Mouse (Mus musculus): ENCODE results near the gene 1700030J22Rik. TPM values are rescaled to one million over a fixed set of nuclear protein-coding genes. Genes with fewer than 3 reads are reported as not detected.

The 1700030J22Rik gene
- polyA plus RNA-seq, 1 experiment from 2014 or later, result 5.6 TPM

DNA sequence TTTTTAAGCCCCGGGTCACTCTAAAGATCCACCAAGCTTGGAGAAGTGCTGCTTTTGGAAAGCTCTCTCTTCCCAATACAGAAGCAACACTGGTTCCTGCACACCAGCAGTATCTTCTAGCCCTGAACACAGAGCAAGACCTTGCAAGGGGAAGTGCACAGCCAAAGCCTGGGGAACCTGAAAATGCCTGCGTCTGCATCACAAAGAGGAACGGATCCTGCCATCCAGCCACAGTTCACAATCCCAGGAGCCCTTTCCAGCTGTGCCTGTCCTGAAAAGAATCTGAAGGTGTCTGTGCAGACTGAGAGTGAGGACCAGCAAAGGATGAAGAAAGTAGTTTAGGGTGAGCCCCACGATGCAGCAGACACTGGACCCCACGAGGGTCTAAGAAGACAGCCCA is 3.7 kb downstream of the 1700030J22Rik start:
- no peak overlapping the region; the same call in 1 of the 2 replicates for H3K9ac ChIP-seq (replicated peaks; ENCODE audit: low read length)
- H3K27ac ChIP-seq (replicated peaks; ENCODE audit: low read depth, low read length), result no peak overlapping the region
- ATAC-seq (ENCODE audit: low FRiP score, low TSS enrichment) (no peak), DNase-seq (no peak)
- no peaks in the 10 kb centered on the region for H3K27me3 ChIP-seq (ENCODE audit: control insufficient read depth, insufficient read depth, low read length)
- H3K4me3 ChIP-seq (replicated peaks; ENCODE audit: low read depth, low read length), result no peak overlapping the region
- no peaks in the 10 kb centered on the region for H3K9me3 ChIP-seq (ENCODE audit: control insufficient read depth, low read length)
- no peak overlapping the region for H3K4me2 ChIP-seq (ENCODE audit: low read length)
- H3K36me3 ChIP-seq (ENCODE audit: control insufficient read depth, insufficient read depth, low read length), result 0 out of 2 replicates have a peak, but pooled peaks cover 8% of the 10 kb centered on the region
- H3K4me1 ChIP-seq (ENCODE audit: control insufficient read depth, insufficient read depth, low read length), result peaks cover 7% of the 10 kb centered on the region
- WGBS, result 32% methylated on average over 5 of the region's 5 CpGs

DNA sequence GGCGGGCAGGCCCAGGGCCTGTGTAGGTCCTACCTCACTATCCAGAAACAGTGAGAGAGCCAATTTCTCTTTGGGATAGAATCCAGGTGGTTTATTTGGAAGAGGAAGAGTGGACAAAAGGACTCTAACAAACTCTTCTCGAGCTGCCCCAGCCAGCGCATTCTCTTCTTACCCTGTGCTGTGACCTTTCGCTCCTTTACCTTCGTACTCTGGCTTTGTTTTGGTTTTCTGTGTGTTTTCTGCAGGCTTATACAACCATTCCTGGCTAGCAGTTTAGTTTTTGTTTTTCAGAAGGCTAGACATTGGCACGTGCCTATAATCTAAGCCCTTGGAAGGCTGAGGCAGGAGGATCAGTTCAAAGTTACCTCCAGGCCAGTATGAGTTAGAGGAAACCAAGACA is 9.2 kb downstream of the 1700030J22Rik start:
- WGBS, result 85% methylated on average over 6 of the region's 6 CpGs
- DNase-seq (no peak), ATAC-seq (ENCODE audit: low FRiP score, low TSS enrichment) (no peak)
- H3K27ac ChIP-seq (replicated peaks; ENCODE audit: low read depth, low read length), result no peak overlapping the region
- H3K4me2 ChIP-seq (ENCODE audit: low read length), result no peak overlapping the region
- no peaks in the 10 kb centered on the region for H3K9me3 ChIP-seq (ENCODE audit: control insufficient read depth, low read length)
- no peak overlapping the region for H3K4me3 ChIP-seq (replicated peaks; ENCODE audit: low read depth, low read length)
- H3K9ac ChIP-seq (replicated peaks; ENCODE audit: low read length), result no peak overlapping the region
- 0 out of 2 replicates have a peak, but pooled peaks cover 8% of the 10 kb centered on the region for H3K36me3 ChIP-seq (ENCODE audit: control insufficient read depth, insufficient read depth, low read length)
- H3K27me3 ChIP-seq (ENCODE audit: control insufficient read depth, insufficient read depth, low read length), result no peaks in the 10 kb centered on the region
- H3K4me1 ChIP-seq (ENCODE audit: control insufficient read depth, insufficient read depth, low read length), result no peaks in the 10 kb centered on the region

DNA sequence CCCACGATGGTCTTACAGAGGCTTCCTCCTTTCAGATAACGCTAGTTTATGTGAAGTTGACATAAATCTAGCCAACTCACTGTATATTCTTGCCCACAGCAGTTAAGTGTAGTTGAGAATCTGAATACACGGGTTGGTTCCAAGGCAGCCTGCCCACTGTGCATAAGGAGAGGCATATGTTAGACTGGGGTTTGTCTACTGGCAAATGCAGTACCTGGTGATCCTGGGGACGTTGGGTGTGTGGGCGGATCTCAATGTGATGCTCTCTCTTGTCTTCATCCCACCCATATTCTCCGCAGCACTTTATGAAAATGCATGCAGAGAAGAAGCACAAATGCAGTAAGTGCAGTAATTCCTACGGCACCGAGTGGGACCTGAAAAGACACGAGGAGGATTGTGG is 24.3 kb downstream of the 1700030J22Rik start:
- H3K9me3 ChIP-seq (ENCODE audit: control insufficient read depth, low read length), result no peaks in the 10 kb centered on the region
- peaks cover 64% of the 10 kb centered on the region for H3K36me3 ChIP-seq (ENCODE audit: control insufficient read depth, insufficient read depth, low read length)
- ATAC-seq (ENCODE audit: low FRiP score, low TSS enrichment) (no peak), DNase-seq (no peak)
- 92% methylated on average over 9 of the region's 9 CpGs for WGBS
- H3K4me3 ChIP-seq (replicated peaks; ENCODE audit: low read depth, low read length), result no peak overlapping the region
- H3K4me2 ChIP-seq (ENCODE audit: low read length), result no peak overlapping the region
- H3K4me1 ChIP-seq (ENCODE audit: control insufficient read depth, insufficient read depth, low read length), result no peaks in the 10 kb centered on the region
- no peak overlapping the region for H3K9ac ChIP-seq (replicated peaks; ENCODE audit: low read length)
- no peaks in the 10 kb centered on the region for H3K27me3 ChIP-seq (ENCODE audit: control insufficient read depth, insufficient read depth, low read length)
- H3K27ac ChIP-seq (replicated peaks; ENCODE audit: low read depth, low read length), result no peak overlapping the region

DNA sequence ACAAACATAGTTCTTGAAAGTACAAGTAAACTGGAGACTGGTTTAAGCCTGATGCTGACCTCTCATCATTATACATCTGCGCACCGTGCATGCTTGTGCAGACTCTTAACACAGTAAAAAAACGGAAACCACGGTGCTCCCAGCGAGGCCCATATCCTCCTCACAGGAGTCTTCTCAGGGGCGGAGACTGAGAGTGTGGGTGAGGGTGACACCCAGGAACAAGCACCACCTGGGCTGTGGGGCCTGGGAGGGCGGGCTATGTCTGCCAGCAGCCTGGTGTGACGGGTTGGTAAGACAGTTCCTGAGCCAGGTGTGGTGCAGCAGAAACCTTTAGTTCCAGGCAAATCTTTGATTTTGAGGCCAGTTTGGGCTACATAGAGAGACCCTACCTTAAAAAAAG is 26.3 kb downstream of the 1700030J22Rik start:
- Histone ChIP-seq H3K36me3 (ENCODE audit: control insufficient read depth, insufficient read depth, low read length) (peaks cover 45% of the 10 kb centered on the region), H3K4me1 (ENCODE audit: control insufficient read depth, insufficient read depth, low read length) (no peaks in the 10 kb centered on the region), H3K27ac (replicated peaks; ENCODE audit: low read depth, low read length) (no peak overlapping the region), H3K4me2 (ENCODE audit: low read length) (no peak overlapping the region), H3K9ac (replicated peaks; ENCODE audit: low read length) (no peak overlapping the region), H3K4me3 (replicated peaks; ENCODE audit: low read depth, low read length) (no peak overlapping the region), H3K27me3 (ENCODE audit: control insufficient read depth, insufficient read depth, low read length) (no peaks in the 10 kb centered on the region), H3K9me3 (ENCODE audit: control insufficient read depth, low read length) (no peaks in the 10 kb centered on the region)
- 95% methylated on average over 8 of the region's 8 CpGs for WGBS
- ATAC-seq (ENCODE audit: low FRiP score, low TSS enrichment) (no peak), DNase-seq (no peak)

DNA sequence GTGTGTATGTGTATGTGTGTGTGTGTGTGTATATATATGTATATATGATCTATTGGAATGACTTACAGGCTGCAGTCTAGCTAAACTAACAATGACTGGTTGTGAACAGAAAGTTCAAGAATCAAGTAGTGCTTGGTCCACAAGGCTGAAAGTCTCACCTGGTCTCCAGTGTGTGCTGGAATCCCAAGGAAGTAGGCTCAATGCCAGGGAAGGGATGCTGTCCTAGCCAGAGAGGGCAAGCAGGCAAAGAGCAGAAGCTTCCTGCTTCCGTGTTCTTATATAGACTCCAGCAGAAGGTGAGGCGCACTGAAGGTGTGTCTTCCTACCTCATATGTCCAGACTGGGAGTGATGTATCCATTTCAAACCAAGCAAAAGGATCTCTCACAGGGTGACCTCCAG is 27.0 kb downstream of the 1700030J22Rik start:
- WGBS, result 96% methylated on average over 2 of the region's 2 CpGs

DNA sequence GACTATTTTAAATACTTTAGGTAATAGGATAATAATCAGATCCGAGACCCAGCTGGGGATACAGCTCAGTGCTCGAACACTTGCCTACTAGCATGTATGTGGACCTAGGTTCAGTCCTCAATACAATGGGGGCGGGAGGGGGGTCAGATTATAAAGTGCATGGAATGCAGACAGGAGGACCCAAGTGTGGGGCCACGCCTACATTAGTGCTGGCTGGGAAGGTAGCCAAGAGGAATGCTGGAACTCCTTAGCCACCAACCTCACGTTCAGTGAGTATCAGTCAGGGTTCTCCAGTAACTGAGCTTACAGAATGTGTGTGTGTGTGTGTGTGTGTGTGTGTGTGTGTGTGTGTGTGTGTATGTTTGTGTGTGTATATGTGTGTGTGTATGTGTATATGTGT is 27.4 kb downstream of the 1700030J22Rik start:
- H3K4me3 ChIP-seq (replicated peaks; ENCODE audit: low read depth, low read length), result no peak overlapping the region
- H3K27ac ChIP-seq (replicated peaks; ENCODE audit: low read depth, low read length), result no peak overlapping the region
- H3K36me3 ChIP-seq (ENCODE audit: control insufficient read depth, insufficient read depth, low read length), result peaks cover 34% of the 10 kb centered on the region
- H3K4me2 ChIP-seq (ENCODE audit: low read length), result no peak overlapping the region
- 82% methylated on average over 5 of the region's 5 CpGs for WGBS
- DNase-seq, result no peak
- no peaks in the 10 kb centered on the region for H3K9me3 ChIP-seq (ENCODE audit: control insufficient read depth, low read length)
- ATAC-seq (ENCODE audit: low FRiP score, low TSS enrichment), result no peak
- H3K27me3 ChIP-seq (ENCODE audit: control insufficient read depth, insufficient read depth, low read length), result no peaks in the 10 kb centered on the region
- H3K4me1 ChIP-seq (ENCODE audit: control insufficient read depth, insufficient read depth, low read length), result no peaks in the 10 kb centered on the region
- H3K9ac ChIP-seq (replicated peaks; ENCODE audit: low read length), result no peak overlapping the region

More for the DNA sequence above, 27.0 kb downstream of the 1700030J22Rik start:
- Histone ChIP-seq H3K27ac (replicated peaks; ENCODE audit: low read depth, low read length) (no peak overlapping the region), H3K9ac (replicated peaks; ENCODE audit: low read length) (no peak overlapping the region), H3K9me3 (ENCODE audit: control insufficient read depth, low read length) (no peaks in the 10 kb centered on the region), H3K4me2 (ENCODE audit: low read length) (no peak overlapping the region), H3K36me3 (ENCODE audit: control insufficient read depth, insufficient read depth, low read length) (peaks cover 39% of the 10 kb centered on the region), H3K27me3 (ENCODE audit: control insufficient read depth, insufficient read depth, low read length) (no peaks in the 10 kb centered on the region), H3K4me1 (ENCODE audit: control insufficient read depth, insufficient read depth, low read length) (no peaks in the 10 kb centered on the region), H3K4me3 (replicated peaks; ENCODE audit: low read depth, low read length) (no peak overlapping the region)
- ATAC-seq (ENCODE audit: low FRiP score, low TSS enrichment) (no peak), DNase-seq (no peak)

DNA sequence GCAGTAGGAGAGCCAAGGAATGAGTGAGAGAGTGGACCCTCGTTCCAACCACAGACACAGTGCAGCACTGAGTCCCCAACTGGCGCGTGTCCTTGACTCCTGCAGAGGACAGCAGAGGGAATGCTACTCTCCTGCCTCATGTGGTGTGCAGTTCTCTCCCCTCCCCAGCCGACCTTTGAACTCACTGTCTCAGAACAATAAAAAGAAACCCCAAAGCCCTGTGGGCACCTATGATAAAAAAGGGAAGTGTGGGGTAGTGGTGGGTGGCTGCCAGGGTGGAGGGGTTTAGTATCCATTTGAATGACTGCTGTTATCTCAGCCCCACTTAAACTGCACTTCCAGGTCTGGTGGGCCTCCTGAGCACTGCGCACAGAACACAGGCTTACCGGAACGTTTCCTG is 31.2 kb downstream of the 1700030J22Rik start:
- no peak overlapping the region for H3K4me3 ChIP-seq (replicated peaks; ENCODE audit: low read depth, low read length)
- 95% methylated on average over 7 of the region's 7 CpGs for WGBS
- no peak overlapping the region for H3K9ac ChIP-seq (replicated peaks; ENCODE audit: low read length)
- DNase-seq (no peak), ATAC-seq (ENCODE audit: low FRiP score, low TSS enrichment) (no peak)
- peaks cover 15% of the 10 kb centered on the region for H3K4me1 ChIP-seq (ENCODE audit: control insufficient read depth, insufficient read depth, low read length)
- H3K9me3 ChIP-seq (ENCODE audit: control insufficient read depth, low read length), result no peaks in the 10 kb centered on the region
- H3K4me2 ChIP-seq (ENCODE audit: low read length), result no peak overlapping the region
- no peak overlapping the region for H3K27ac ChIP-seq (replicated peaks; ENCODE audit: low read depth, low read length)
- 0 out of 2 replicates have a peak, but pooled peaks cover 6% of the 10 kb centered on the region for H3K36me3 ChIP-seq (ENCODE audit: control insufficient read depth, insufficient read depth, low read length)
- no peaks in the 10 kb centered on the region for H3K27me3 ChIP-seq (ENCODE audit: control insufficient read depth, insufficient read depth, low read length)

- no peak overlapping the region for H3K4me3 ChIP-seq (replicated peaks; ENCODE audit: low read depth, low read length)
- WGBS, result 93% methylated on average over 6 of the region's 6 CpGs
- no peak overlapping the region for H3K27ac ChIP-seq (replicated peaks; ENCODE audit: low read depth, low read length)
- no peak for DNase-seq
- peaks cover 15% of the 10 kb centered on the region for H3K4me1 ChIP-seq (ENCODE audit: control insufficient read depth, insufficient read depth, low read length)
- no peaks in the 10 kb centered on the region for H3K27me3 ChIP-seq (ENCODE audit: control insufficient read depth, insufficient read depth, low read length)
- no peak overlapping the region for H3K9ac ChIP-seq (replicated peaks; ENCODE audit: low read length)
- H3K9me3 ChIP-seq (ENCODE audit: control insufficient read depth, low read length), result no peaks in the 10 kb centered on the region
- no peak for ATAC-seq (ENCODE audit: low FRiP score, low TSS enrichment)
- no peak overlapping the region for H3K4me2 ChIP-seq (ENCODE audit: low read length)
- 0 out of 2 replicates have a peak, but pooled peaks cover 6% of the 10 kb centered on the region for H3K36me3 ChIP-seq (ENCODE audit: control insufficient read depth, insufficient read depth, low read length)
Measured at GRCm38 (mm10) chr8:116946851-116947250, 31.9 kb downstream of the 1700030J22Rik start.

- WGBS, result 89% methylated on average over 21 of the region's 21 CpGs
- Histone ChIP-seq H3K9ac (replicated peaks; ENCODE audit: low read length) (no peak overlapping the region), H3K9me3 (ENCODE audit: control insufficient read depth, low read length) (no peaks in the 10 kb centered on the region), H3K4me3 (replicated peaks; ENCODE audit: low read depth, low read length) (no peak overlapping the region), H3K4me1 (ENCODE audit: control insufficient read depth, insufficient read depth, low read length) (peaks cover 15% of the 10 kb centered on the region), H3K36me3 (ENCODE audit: control insufficient read depth, insufficient read depth, low read length) (0 out of 2 replicates have a peak, but pooled peaks cover 6% of the 10 kb centered on the region), H3K27ac (replicated peaks; ENCODE audit: low read depth, low read length) (no peak overlapping the region), H3K4me2 (ENCODE audit: low read length) (no peak overlapping the region), H3K27me3 (ENCODE audit: control insufficient read depth, insufficient read depth, low read length) (no peaks in the 10 kb centered on the region)
- ATAC-seq (ENCODE audit: low FRiP score, low TSS enrichment) (no peak), DNase-seq (no peak)
Measured at GRCm38 (mm10) chr8:116946268-116946838, 32.4 kb downstream of the 1700030J22Rik start.

Data from midbrain, embryonic 14.5 days (tissue).